Mouse (Mus musculus) lung, adult 2 months (tissue): Measurements from ENCODE around the gene Plod3.

ENCODE experiments used
- CTCF ChIP-seq: fragments of 200-500 bp; IDR thresholded peaks from 2 replicates; pipeline ENCODE4 v1.5.1; 2011; ENCODE audit warnings: mild to moderate bottlenecking, low read length, control low read depth; ENCODE audit not compliant: insufficient read depth
- POLR2A ChIP-seq: fragments of 200-500 bp; IDR thresholded peaks from 2 replicates; pipeline ENCODE4 v1.6.1; 2011; ENCODE audit warnings: low read depth, mild to moderate bottlenecking, control low read depth, low read length, borderline replicate concordance; ENCODE audit errors: extremely low read depth

DNA sequence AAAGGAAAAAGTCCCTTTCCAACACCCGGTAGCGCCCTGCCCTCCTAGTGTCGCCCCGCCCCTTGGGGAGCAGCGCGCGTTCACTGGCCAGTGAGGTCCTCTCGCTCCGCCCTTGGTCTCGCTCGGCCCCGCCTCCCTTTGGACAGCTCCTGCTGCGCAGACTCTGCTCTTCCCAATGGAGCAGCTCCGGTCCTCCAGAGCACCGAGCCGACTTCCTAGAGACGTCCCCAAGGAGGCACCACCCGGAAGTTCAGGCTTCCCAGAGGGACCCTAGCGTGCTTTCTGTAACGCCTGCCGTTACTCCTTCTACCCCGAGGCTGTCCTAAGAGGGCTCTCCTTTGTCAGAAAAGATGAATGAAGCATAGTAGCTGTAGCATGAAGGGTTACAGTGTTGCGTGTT lies 33.8 kb upstream of the Plod3 start, which contains the start of gene Fis1:
- peak; percentile 11; the same call in 1 of the 2 replicates for TF ChIP-seq POLR2A
- TF ChIP-seq CTCF = no peak
